Mouse (Mus musculus) lung, embryonic 15.5 days (tissue): ENCODE data around the gene Ncf2. TPM values are rescaled to one million over a fixed set of nuclear protein-coding genes. Genes with fewer than 3 reads are reported as not detected.

Experiments used
- ATAC-seq: fragments of 200-750 bp; cut with Nextera tagmentation; 2 replicates; pipeline ENCODE4 v1.8.0; 2017; ENCODE audit warnings: moderate number of reproducible peaks, borderline replicate concordance; ENCODE audit not compliant: low FRiP score, low TSS enrichment; ENCODE audit errors: extremely low read depth
- H3K27ac ChIP-seq: fragments of 300-500 bp; sonication (generic); 2 replicates; pipeline ENCODE4 v1.5.1; 2015; ENCODE audit warnings: moderate library complexity, mild to moderate bottlenecking, inconsistent platforms
- H3K27me3 ChIP-seq: fragments of 300-500 bp; sonication (generic); 2 replicates; pipeline ENCODE4 v1.6.1; 2015; ENCODE audit warnings: inconsistent platforms
- H3K36me3 ChIP-seq: fragments of 300-500 bp; sonication (generic); 2 replicates; pipeline ENCODE4 v1.6.1; 2015; ENCODE audit warnings: inconsistent platforms
- H3K4me1 ChIP-seq: fragments of 300-500 bp; sonication (generic); 2 replicates; pipeline ENCODE4 v1.6.1; 2015; ENCODE audit warnings: inconsistent platforms
- H3K4me2 ChIP-seq: fragments of 300-500 bp; sonication (generic); 2 replicates; pipeline ENCODE4 v1.6.1; 2015; ENCODE audit warnings: inconsistent platforms, mild to moderate bottlenecking, moderate library complexity
- H3K4me3 ChIP-seq: fragments of 300-500 bp; sonication (generic); 2 replicates; pipeline ENCODE4 v1.5.1; 2015; ENCODE audit warnings: mild to moderate bottlenecking, inconsistent platforms
- H3K9ac ChIP-seq: fragments of 300-500 bp; sonication (generic); 2 replicates; pipeline ENCODE4 v1.6.1; 2015; ENCODE audit warnings: inconsistent platforms
- H3K9me3 ChIP-seq: fragments of 300-500 bp; sonication (generic); 2 replicates; pipeline ENCODE4 v1.6.1; 2016; ENCODE audit warnings: inconsistent platforms
- WGBS: fragments of 180-500 bp; shearing (Covaris S2); methylation state at CpG from one replicate; pipeline ENCODE4 v1.1.7; 2015; 5-methylcytosine and 5-hydroxymethylcytosine counted together
- polyA plus RNA-seq: library from polyadenylated mRNA; unstranded; fragments of >200 nt; fragmentation: Nextera tagmentation; extraction: Ambion mirVana; gene quantifications from 2 replicates; pipeline ENCODE4 v1.2.1, GENCODE M21; 2015

Ncf2 gene
- polyA plus RNA-seq, 1 experiment from 2014 or later = 5.5 TPM

- ATAC-seq = no peak
- no peaks in the 10 kb centered on the region for H3K27me3 ChIP-seq
- H3K4me1 ChIP-seq = peaks cover 12% of the 10 kb centered on the region
- H3K27ac ChIP-seq = no peak overlapping the region
- H3K4me2 ChIP-seq = no peak overlapping the region
- no peak overlapping the region for H3K9ac ChIP-seq
- no peak overlapping the region for H3K4me3 ChIP-seq
- H3K9me3 ChIP-seq = no peaks in the 10 kb centered on the region
- 82% methylated on average over 13 of the region's 13 CpGs for WGBS
- no peaks in the 10 kb centered on the region for H3K36me3 ChIP-seq
Observed at GRCm38 (mm10) chr1:152800633-152801176, 711 bp downstream of the Ncf2 start.

DNA sequence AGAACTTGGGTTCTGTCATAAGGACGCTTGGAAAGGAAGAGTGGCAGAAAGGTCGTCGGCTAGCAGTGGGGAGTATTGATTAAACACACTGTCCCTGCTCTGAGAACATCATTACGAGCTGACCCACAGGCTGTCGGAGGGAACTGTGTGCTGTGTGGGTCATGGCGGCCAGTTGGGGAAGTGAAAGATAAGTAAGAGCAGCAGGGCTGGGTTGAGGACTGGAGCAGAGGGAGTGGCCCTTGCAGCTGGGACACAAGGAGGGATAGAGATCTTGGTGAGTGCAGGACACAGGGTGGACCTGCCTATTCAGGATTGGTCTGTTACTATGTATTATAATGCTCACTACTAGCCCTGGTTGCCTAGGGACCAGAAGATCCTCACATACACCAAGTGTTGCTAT lies 4.9 kb downstream of the Ncf2 start:
- whole genome bisulfite sequencing = 71% methylated on average over 6 of the region's 6 CpGs
- Histone ChIP-seq H3K4me3 (no peak overlapping the region), H3K4me2 (no peak overlapping the region), H3K9ac (no peak overlapping the region), H3K9me3 (no peaks in the 10 kb centered on the region), H3K4me1 (peaks cover 9% of the 10 kb centered on the region; the same call in 1 of the 2 replicates), H3K27ac (no peak overlapping the region), H3K27me3 (no peaks in the 10 kb centered on the region), H3K36me3 (no peaks in the 10 kb centered on the region)
- no peak for ATAC-seq

- Histone ChIP-seq H3K9me3 (no peaks in the 10 kb centered on the region), H3K4me2 (no peak overlapping the region), H3K4me1 (peaks cover 6% of the 10 kb centered on the region; the same call in 1 of the 2 replicates), H3K36me3 (no peaks in the 10 kb centered on the region), H3K27ac (no peak overlapping the region), H3K27me3 (no peaks in the 10 kb centered on the region), H3K4me3 (no peak overlapping the region), H3K9ac (no peak overlapping the region)
- ATAC-seq = no peak
- WGBS = 73% methylated on average over 18 of the region's 18 CpGs
Observed at GRCm38 (mm10) chr1:152807619-152808391, 7.8 kb downstream of the Ncf2 start.

DNA sequence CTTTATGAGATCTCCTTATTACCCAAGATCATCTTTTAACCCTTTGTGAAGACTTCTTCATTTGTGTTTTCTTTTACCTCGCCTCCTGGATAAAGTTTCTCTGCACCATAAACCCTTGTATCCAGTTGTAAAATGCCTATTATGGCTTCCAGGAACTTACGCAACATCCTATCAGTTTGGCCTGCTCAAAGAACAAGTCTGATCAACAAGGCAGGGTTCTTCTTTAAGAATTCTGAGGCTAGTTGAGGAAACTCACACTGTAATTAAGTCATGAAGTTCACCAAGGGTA lies 8.3 kb downstream of the Ncf2 start:
- H3K4me3 ChIP-seq = no peak overlapping the region

DNA sequence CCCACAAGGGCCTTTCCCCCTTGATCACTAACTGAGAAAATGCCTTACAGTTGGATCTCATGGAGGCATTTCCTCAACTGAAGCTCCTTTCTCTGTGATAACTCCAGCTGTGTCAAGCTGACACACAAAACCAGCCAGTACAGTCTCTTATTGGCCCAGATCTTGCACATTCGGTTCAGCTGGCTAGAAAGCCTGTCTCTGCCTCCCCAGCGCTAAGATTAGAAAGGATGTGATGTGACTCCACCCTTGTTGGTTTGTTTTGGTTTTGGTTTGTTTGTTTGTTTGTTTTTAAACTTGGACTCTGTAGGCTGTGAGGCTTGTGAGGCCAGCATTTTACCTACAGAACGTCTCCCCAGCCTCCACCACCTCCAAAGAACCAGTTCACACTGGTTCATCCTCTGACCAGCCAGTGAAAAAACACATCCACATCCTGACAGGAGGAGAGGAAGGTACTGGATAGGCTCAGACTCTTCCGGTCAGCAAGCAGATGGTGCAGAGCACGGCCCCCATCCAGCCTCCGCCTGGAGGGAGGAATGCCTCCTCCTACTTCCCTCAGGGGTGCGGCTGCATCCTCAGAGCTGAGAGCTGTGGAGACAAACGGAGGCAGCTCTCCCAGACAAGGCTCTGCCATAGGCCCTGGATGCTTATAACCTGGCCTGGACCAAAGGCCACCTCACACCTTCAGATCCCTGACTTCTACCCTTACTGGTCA lies 9.7 kb downstream of the Ncf2 start:
- Histone ChIP-seq H3K27ac (peak overlapping the region; percentile 33; the same call in 1 of the 2 replicates), H3K36me3 (no peaks in the 10 kb centered on the region), H3K9ac (no peak overlapping the region), H3K9me3 (no peaks in the 10 kb centered on the region), H3K4me1 (peaks cover 6% of the 10 kb centered on the region; the same call in 1 of the 2 replicates), H3K4me2 (no peak overlapping the region), H3K27me3 (no peaks in the 10 kb centered on the region), H3K4me3 (no peak overlapping the region)
- WGBS = 35% methylated on average over 8 of the region's 8 CpGs
- ATAC-seq = 0 out of 2 replicates have a peak, but pooled peaks have one; percentile 42

More for the DNA sequence above, 8.3 kb downstream of the Ncf2 start:
- Histone ChIP-seq H3K9me3 (no peaks in the 10 kb centered on the region), H3K4me1 (peaks cover 6% of the 10 kb centered on the region; the same call in 1 of the 2 replicates), H3K4me2 (no peak overlapping the region), H3K27ac (no peak overlapping the region), H3K9ac (no peak overlapping the region), H3K36me3 (no peaks in the 10 kb centered on the region), H3K27me3 (no peaks in the 10 kb centered on the region)
- no peak for ATAC-seq
- WGBS = 86% methylated on average over 2 of the region's 2 CpGs

DNA sequence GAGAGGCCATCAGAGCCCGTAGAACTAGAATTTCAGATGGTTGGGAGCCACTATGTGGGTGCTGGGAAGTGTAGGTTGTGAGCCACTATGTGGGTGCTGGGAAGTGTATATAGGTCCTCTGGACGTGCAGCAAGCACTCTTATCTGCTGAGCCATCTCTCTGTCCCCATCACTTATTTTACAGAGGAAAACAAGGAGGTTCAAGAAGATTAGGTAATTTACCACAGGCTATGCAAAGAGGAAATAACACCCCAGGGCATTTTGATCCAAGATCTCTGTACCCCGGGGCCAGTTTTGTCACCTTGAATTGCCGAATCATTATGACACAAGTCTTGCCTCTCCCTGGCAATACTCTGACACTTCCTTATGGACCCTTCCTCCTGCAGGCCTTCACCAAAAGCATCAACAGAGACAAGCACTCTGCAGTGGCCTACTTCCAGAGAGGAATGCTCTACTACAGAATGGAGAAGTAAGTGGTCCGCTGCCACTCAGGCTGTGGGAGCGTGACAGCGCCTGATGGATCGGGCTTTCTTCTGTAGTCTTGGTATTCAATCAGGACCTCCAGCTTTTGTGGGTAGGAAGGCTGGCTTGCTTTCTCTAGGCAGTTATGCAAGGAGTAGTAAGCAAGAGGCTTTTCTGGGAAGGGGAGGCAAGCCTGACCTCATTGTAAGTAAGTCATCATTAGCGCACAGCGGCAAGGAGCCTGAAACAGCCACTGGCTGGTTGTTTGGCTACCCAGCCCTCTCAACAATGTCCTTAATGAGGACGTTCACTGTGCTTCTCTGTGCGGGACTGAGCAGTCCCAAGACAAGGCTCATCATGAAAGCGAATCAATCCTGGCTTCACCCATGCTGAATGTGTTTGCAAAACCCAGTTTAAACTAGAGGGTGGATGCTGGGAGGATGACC lies 10.8 kb downstream of the Ncf2 start:
- Histone ChIP-seq H3K9me3 (no peaks in the 10 kb centered on the region), H3K27ac (no peak overlapping the region), H3K27me3 (no peaks in the 10 kb centered on the region), H3K4me2 (no peak overlapping the region), H3K4me3 (no peak overlapping the region), H3K36me3 (no peaks in the 10 kb centered on the region), H3K4me1 (peaks cover 11% of the 10 kb centered on the region), H3K9ac (no peak overlapping the region)
- ATAC-seq = no peak
- 72% methylated on average over 13 of the region's 13 CpGs for WGBS

DNA sequence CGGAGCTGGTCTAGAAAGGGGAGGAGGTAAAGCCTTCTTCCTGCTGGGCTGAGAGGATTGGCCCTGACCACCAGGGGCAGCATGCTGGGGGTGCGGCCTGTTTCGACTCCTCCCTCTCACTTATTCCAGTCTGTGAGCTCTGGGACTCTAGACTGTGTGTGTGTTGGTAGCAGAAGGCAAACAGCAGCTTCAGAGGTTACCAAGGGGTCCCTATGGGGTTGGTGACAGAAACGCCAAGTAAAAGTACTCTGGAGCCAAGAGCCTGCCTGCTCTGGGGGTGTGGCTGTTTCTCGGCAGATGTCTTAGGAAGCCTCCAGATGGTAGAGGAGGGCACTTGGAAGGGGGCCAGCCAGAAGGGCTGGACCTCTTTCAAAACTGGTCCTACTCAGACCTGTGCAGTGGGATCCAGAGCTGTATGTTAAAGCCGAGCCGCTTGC lies 15.3 kb downstream of the Ncf2 start:
- 27% methylated on average over 7 of the region's 7 CpGs for WGBS
- Histone ChIP-seq H3K4me3 (no peak overlapping the region), H3K4me2 (peak overlapping the region; percentile 39), H3K27me3 (no peaks in the 10 kb centered on the region), H3K27ac (no peak overlapping the region), H3K4me1 (peaks cover 12% of the 10 kb centered on the region; the same call in 1 of the 2 replicates), H3K9ac (no peak overlapping the region), H3K36me3 (no peaks in the 10 kb centered on the region), H3K9me3 (no peaks in the 10 kb centered on the region)
- ATAC-seq = peak; percentile 74

DNA sequence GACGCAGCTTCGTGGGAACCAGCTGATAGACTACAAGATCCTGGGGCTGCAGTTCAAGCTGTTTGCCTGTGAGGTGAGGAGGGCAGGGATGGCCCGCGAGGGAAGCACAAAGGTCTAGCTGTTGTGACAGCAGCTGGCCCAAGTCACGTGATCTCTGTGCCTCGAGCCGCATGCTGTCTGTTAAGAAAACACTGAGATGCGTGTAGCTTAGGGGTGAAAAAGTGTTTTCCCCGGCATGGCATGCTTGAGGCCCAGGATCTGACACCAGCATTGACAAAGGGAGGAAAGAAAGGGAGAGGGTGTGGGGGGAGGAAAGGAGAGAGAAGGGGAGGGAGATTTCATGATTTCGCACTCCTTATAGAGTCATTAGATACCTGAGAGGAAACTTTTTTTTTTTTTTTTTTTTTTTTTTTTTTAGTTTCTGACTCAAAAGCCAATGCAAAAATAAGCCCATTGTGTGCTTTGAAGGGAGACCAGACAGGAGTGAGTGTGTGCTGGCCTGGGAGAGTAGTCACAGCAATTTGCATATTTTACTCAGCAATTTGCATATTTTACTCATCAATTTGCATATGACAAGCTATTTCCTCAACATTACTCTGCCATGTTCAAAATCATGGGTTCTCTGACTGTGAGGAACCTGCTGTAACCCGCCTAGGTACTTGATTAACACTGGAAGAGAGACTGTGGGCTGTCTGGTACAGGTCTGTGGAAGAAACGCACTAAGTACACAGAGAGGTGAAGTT lies 17.2 kb downstream of the Ncf2 start:
- Histone ChIP-seq H3K9ac (no peak overlapping the region), H3K27ac (no peak overlapping the region), H3K4me3 (no peak overlapping the region), H3K9me3 (no peaks in the 10 kb centered on the region), H3K4me1 (peaks cover 12% of the 10 kb centered on the region; the same call in 1 of the 2 replicates), H3K4me2 (no peak overlapping the region), H3K36me3 (no peaks in the 10 kb centered on the region), H3K27me3 (no peaks in the 10 kb centered on the region)
- ATAC-seq = no peak
- 25% methylated on average over 12 of the region's 12 CpGs for whole genome bisulfite sequencing

DNA sequence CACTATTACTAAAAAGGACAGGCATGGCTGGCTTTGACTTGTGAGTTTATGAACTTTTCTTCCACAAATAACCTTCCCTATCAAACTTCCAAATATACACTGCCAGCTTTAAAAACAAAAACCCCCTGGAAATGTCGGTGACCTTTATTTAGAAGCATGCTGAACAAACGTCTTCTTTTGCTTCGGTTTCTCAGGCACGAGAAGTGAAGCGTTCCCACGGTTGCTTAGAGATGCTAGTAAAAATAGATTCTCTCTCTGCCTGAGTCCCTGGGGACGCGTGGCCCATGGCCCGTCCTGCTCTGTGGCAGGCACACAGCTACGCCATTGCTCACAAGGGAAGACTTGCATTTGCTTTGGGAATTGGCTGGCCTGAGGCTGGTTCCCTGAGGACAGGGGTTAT lies 17.8 kb downstream of the Ncf2 start:
- no peak for ATAC-seq
- 41% methylated on average over 10 of the region's 10 CpGs for WGBS
- Histone ChIP-seq H3K9ac (no peak overlapping the region), H3K4me3 (no peak overlapping the region), H3K4me2 (no peak overlapping the region), H3K27me3 (no peaks in the 10 kb centered on the region), H3K27ac (no peak overlapping the region), H3K4me1 (peaks cover 12% of the 10 kb centered on the region; the same call in 1 of the 2 replicates), H3K36me3 (no peaks in the 10 kb centered on the region), H3K9me3 (no peaks in the 10 kb centered on the region)

- Histone ChIP-seq H3K27me3 (no peaks in the 10 kb centered on the region), H3K9ac (no peak overlapping the region), H3K4me2 (no peak overlapping the region), H3K36me3 (no peaks in the 10 kb centered on the region), H3K27ac (no peak overlapping the region), H3K9me3 (no peaks in the 10 kb centered on the region), H3K4me1 (peaks cover 12% of the 10 kb centered on the region; the same call in 1 of the 2 replicates), H3K4me3 (no peak overlapping the region)
- no peak for ATAC-seq
- 68% methylated on average over 6 of the region's 6 CpGs for WGBS
Observed at GRCm38 (mm10) chr1:152819558-152819957, 19.6 kb downstream of the Ncf2 start.
